Mouse (Mus musculus) ES-E14 (cell line): ENCODE data around the gene Cfap73. TPM values are rescaled to one million over a fixed set of nuclear protein-coding genes. Genes with fewer than 3 reads are reported as not detected.
A peak's percentile ranks its signal among the peaks of the same experiment; 100 is the strongest.

ENCODE experiments used
- DNase-seq: peaks from one replicate; pipeline ENCODE4 v3.0.0-alpha.2; 2013; ENCODE audit warnings: low read depth, low spot score
- H3K27ac ChIP-seq: 2 replicates; pipeline ENCODE4 v1.5.1; 2012; ENCODE audit warnings: low read depth, mild to moderate bottlenecking, low read length, moderate library complexity, mixed read lengths; ENCODE audit not compliant: poor library complexity, insufficient read depth, severe bottlenecking
- H3K36me3 ChIP-seq: 2 replicates; pipeline ENCODE4 v1.6.1; 2012; ENCODE audit warnings: mild to moderate bottlenecking, low read length, moderate library complexity, mixed read lengths; ENCODE audit not compliant: control insufficient read depth, poor library complexity, insufficient read depth, severe bottlenecking
- H3K4me1 ChIP-seq, 2 experiments: fragments of 150-350 bp in 1 of 2; sonication (generic) in 1 of 2; 2 replicates each; pipeline ENCODE4 v1.6.1; 2012; ENCODE audit warnings: low read length in 2 of 2, mild to moderate bottlenecking in 1 of 2, mixed read lengths in 1 of 2; ENCODE audit not compliant: control insufficient read depth in 2 of 2, insufficient read depth in 2 of 2, poor library complexity in 1 of 2
- H3K4me3 ChIP-seq, 2 experiments: fragments of 150-350 bp in 1 of 2; sonication (generic) in 1 of 2; 2 replicates each; pipeline ENCODE4 v1.5.1; 2012; ENCODE audit warnings: low read length in 2 of 2, low read depth in 1 of 2, mild to moderate bottlenecking in 1 of 2, mixed read lengths in 1 of 2; ENCODE audit not compliant: insufficient read depth in 1 of 2, poor library complexity in 1 of 2, severe bottlenecking in 1 of 2
- H3K9ac ChIP-seq: 2 replicates; pipeline ENCODE4 v1.6.1; 2012; ENCODE audit warnings: low read depth, mild to moderate bottlenecking, low read length, mixed read lengths; ENCODE audit not compliant: poor library complexity, insufficient read depth, severe bottlenecking
- H3K9me3 ChIP-seq: fragments of 150-350 bp; sonication (generic); 2 replicates; pipeline ENCODE4 v1.6.1; 2012; ENCODE audit warnings: low read depth, mild to moderate bottlenecking, low read length; ENCODE audit not compliant: control insufficient read depth, insufficient read depth
- CHD2 ChIP-seq: IDR thresholded peaks from 2 replicates; pipeline ENCODE4 v1.6.1; 2014; ENCODE audit warnings: mild to moderate bottlenecking, low read depth, low read length, inconsistent platforms
- HCFC1 ChIP-seq: IDR thresholded peaks from 2 replicates; pipeline ENCODE4 v1.6.1; 2012; ENCODE audit warnings: low read length, inconsistent platforms, borderline replicate concordance; ENCODE audit not compliant: insufficient read depth
- MAFK ChIP-seq: IDR thresholded peaks from 2 replicates; pipeline ENCODE4 v1.6.1; 2014; ENCODE audit warnings: mild to moderate bottlenecking, low read depth, low read length, inconsistent platforms; ENCODE audit not compliant: insufficient read depth
- ZC3H11A ChIP-seq: IDR thresholded peaks from 2 replicates; pipeline ENCODE4 v1.6.1; 2012; ENCODE audit warnings: low read depth, mild to moderate bottlenecking, inconsistent platforms, low read length, borderline replicate concordance
- ZNF384 ChIP-seq: IDR thresholded peaks from 2 replicates; pipeline ENCODE4 v1.6.1; 2012; ENCODE audit warnings: low read depth, low read length, inconsistent platforms
- in situ Hi-C, 2 experiments: fragments of 600-800 bp; cut with MboI; formaldehyde crosslinking; loops; one replicate each; pipeline ENCODE4 v1.15.1; 2025; ENCODE audit warnings: low sequenced_read_pairs in 2 of 2, inconsistent platforms in 1 of 2; ENCODE audit not compliant: unreplicated experiment in 2 of 2
- total RNA-seq: library from RNA; depleted of rRNA; stranded (reverse); fragments of 300-350 nt; gene quantifications from 2 replicates; pipeline ENCODE4 v1.2.3, GENCODE M21; 2012

Cfap73 gene
- total RNA-seq, 1 experiment: not detected

- H3K4me3 ChIP-seq: no peak overlapping the region
- peak overlapping the region; percentile 45 for H3K27ac ChIP-seq
- peaks cover 65% of the 10 kb centered on the region for H3K36me3 ChIP-seq
- in situ Hi-C loops: no loop called here
- H3K4me1 ChIP-seq: peaks cover 7 to 30% of the 10 kb centered on the region in 2 experiments; a peak in 1 of 4 replicates
- H3K9me3 ChIP-seq: no peaks in the 10 kb centered on the region
- no peak for DNase-seq
- TF ChIP-seq CHD2: no peak
- no peak for TF ChIP-seq HCFC1
- no peak for TF ChIP-seq ZNF384
- no peak for TF ChIP-seq ZC3H11A
- no peak for TF ChIP-seq MAFK
- H3K9ac ChIP-seq: no peak overlapping the region
These were observed 15.3 kb downstream of the Cfap73 start for GRCm38 (mm10) chr5:120618778-120619177.

- peak; percentile 83 for DNase-seq
- Histone ChIP-seq H3K9me3 (no peaks in the 10 kb centered on the region), H3K4me3 (no peak overlapping the region), H3K36me3 (peaks cover 40% of the 10 kb centered on the region), H3K27ac (no peak overlapping the region), H3K4me1 (peaks cover 3 to 28% of the 10 kb centered on the region in 2 experiments; a peak in 1 of 4 replicates), H3K9ac (no peak overlapping the region)
- TF ChIP-seq MAFK (0 out of 2 replicates have a peak, but pooled peaks have one; percentile 10), HCFC1 (no peak), CHD2 (no peak), ZC3H11A (peak; percentile 36; the same call in 1 of the 2 replicates)
- in situ Hi-C loops: no loop called here
These were observed 18.1 kb downstream of the Cfap73 start for GRCm38 (mm10) chr5:120615903-120616302.

GRCm38 (mm10) chr5:120612822-120613604 lies 21.0 kb downstream of the Cfap73 start:
- H3K27ac ChIP-seq: peak overlapping the region; percentile 81
- peaks cover 25% of the 10 kb centered on the region for H3K36me3 ChIP-seq
- H3K9me3 ChIP-seq: no peaks in the 10 kb centered on the region
- TF ChIP-seq ZC3H11A (no peak), MAFK (no peak), CHD2 (peak; percentile 35; the same call in 1 of the 2 replicates), HCFC1 (peak; percentile 75), ZNF384 (no peak)
- peak overlapping the region; percentile 85 to 92 for H3K4me3 ChIP-seq
- peaks cover 0 to 9% of the 10 kb centered on the region in 2 experiments; a peak in 1 of 4 replicates for H3K4me1 ChIP-seq
- in situ Hi-C loops: no loop called here
- peak; percentile 100 for DNase-seq
- H3K9ac ChIP-seq: peak overlapping the region; percentile 95

GRCm38 (mm10) chr5:120612442-120612821 lies 21.6 kb downstream of the Cfap73 start, which contains the start of the genes Rita1 and Ddx54:
TSS of gene Rita1 (minus strand) at chr5:120612589.
TSS of gene Ddx54 (plus strand) at chr5:120612739.
- Histone ChIP-seq H3K27ac (peak within 1 kb of the TSS; percentile 81), H3K9me3 (no peaks in the 10 kb centered on the region), H3K36me3 (peaks cover 21% of the 10 kb centered on the region; the same call in 1 of the 2 replicates), H3K4me1 (peaks cover 0 to 9% of the 10 kb centered on the region in 2 experiments; a peak in 1 of 4 replicates), H3K4me3 (peak within 1 kb of the TSS; percentile 85 to 92), H3K9ac (peak within 1 kb of the TSS; percentile 95)
- in situ Hi-C loops: no loop called here
- peak; percentile 93 for DNase-seq
- TF ChIP-seq CHD2: no peak
- no peak for TF ChIP-seq MAFK
- TF ChIP-seq ZNF384: no peak
- TF ChIP-seq ZC3H11A: no peak
- TF ChIP-seq HCFC1: no peak
